Mouse (Mus musculus): ENCODE measurements around the gene Eif4e.
"Not testable (repeated sequence)": the region's sequence is repeated elsewhere in the genome, so short reads cannot be mapped to it uniquely, and the experiment has no call there.

Gene Eif4e

GRCm38 (mm10) chr3:138519218-138519617 is 6.8 kb upstream of the Eif4e start:
- DNase-seq = no peak

GRCm38 (mm10) chr3:138523956-138524355 is 2.0 kb upstream of the Eif4e start:
- no peak for DNase-seq

DNA sequence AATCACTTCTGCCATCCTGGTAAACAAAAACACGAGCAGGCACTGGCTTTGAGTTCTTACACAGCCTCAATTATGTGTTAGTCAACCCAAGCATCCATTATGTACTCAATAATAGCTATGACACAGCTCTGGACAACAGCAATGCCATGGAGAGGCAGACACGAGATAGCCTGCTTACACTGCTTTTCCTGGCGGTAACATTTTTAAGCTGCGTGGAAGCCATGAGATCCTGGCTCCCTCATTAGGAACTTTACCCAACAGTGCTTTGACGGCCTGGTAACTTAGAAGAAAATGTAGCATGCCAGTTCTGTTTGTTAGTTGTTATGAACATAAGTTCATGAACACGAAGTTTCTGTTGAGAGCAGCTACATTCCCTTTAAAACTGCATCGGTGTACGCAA is 485 bp upstream of the Eif4e start:
- DNase-seq = no peak

DNA sequence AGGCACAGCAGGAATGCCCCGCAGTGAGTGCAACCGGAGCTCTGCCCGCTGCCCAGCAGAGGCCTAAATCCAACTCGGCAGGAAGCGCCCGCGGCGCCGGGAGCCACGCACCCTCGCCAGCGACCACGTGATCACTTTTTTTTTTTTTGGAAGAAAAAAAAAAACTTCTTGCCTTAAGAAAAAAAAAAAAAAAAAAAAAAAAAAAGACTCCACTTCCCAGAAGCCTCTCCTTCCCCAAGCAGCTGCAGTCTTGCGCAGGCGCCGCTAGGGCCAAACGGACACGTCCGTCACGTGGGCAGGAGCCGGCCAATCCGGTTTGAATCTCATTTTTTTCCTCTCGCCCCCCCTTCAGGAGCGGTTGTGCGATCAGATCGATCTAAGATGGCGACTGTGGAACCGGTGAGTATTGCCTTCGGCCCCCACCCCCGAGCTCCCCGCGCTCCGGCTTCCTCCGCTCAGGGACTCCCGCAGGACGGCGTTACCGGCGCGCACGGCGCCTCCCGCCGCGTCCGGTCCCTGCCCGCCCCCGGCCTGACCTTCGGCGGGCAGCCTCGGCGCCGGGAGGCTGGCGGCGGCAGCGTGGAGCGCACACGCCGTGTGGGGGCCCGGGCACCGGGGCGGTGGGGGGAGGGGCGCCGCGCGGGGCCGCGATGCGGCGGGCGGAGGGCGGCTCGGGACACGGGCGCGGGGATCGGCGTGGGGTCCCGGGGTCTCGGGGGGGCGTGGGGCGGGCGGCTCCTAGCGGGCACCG is 1.1 kb downstream of the Eif4e start:
- peak; percentile 91 to 95 for DNase-seq

GRCm38 (mm10) chr3:138527667-138528231 is 1.8 kb downstream of the Eif4e start:
- peak; percentile 54 to 64 for DNase-seq

DNA sequence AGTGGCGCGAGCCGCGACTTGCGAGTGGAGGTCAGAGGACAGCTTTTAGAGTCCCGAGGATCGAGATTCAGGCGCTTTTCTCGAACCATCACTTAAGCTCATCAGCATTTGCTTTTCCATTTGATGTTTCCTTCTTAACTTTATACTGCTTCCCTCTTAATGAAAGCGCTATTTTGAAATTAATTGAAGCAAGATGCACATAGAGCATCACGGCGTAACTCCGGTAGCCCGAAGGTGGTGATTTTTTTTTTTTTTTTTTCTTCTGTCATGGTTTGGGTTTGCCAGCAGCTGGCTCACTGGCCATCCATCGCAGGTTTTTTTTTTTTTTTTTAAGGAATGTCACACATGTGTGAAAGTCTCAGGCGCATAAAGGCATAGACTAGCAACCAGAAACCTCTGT is 2.3 kb downstream of the Eif4e start:
- DNase-seq = no peak

- DNase-seq = no peak
Measured at GRCm38 (mm10) chr3:138530578-138531478, 4.8 kb downstream of the Eif4e start.

DNA sequence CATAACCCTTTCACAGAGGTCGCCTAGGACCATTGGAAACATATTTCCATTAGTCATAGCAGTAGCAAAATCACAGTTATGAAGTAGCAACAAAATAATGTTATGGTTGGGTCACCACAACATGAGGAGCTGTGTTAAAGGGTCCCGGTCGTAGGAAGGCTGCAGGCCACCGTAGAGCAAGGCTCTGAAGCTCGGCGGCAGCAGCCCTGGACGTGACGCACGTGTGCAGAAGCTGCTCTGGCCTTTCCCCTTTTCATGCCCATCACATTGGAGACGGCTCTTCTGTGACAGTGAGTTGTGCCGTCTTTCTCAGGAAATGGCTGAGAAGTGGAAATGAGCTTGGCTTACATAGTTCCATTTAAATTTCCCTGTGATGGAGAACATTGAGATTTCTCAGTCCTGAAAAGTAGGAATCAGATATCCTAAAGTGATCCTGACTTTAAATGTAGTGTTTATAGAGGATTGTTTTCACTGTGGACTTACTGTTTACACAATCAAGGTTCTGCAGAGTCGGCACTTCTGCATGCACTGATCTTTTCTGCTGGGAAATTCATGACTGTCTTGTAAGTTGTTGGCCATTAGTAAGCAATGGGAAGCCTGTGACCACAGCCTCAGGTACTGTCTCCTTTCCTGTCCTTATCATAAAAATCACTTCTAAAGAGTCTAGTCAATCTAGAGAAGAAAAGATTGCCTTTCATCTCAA is 5.7 kb downstream of the Eif4e start:
- no peak for DNase-seq

- no peak for DNase-seq
Measured at GRCm38 (mm10) chr3:138532764-138533163, 6.8 kb downstream of the Eif4e start.

DNA sequence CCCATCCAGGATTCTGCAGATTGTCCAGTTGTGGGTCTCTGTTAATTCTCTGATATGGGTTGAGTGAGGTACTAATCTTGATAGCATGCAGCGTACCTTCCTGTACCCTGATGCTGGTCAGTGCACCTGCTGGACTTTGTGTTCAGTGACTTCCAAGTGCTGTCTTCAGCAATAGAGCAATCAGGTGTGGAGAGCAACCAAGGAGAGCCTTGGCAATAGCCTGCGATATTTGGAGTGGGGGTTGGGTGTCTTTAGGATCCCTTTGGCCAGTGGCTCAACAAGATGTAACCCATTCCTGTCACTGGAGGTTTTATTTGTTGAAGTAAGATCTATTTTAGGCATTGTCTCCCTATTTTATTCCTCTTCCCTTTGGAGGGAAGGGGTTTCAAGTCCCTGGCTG is 10.1 kb downstream of the Eif4e start:
- no peak for DNase-seq

- DNase-seq = no peak
Measured at GRCm38 (mm10) chr3:138542621-138543020, 16.6 kb downstream of the Eif4e start.

DNA sequence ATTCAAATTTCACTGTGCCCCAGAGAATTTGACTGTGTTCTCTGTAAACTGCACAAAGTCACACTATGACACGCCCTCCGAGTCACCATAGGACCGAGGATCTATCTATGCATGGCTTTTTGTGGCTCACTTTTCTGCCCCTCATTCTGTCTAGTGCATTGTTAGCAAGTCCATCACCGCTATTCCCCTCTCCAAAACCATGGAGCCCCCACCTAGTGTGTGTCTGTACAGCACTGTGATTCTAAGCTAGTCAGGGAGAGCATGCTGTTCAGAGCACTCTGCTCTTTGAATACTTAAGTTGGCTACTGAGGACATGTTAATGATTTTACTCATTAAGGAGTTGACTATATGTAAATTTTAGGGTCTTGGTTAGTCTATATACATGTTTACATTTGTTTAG is 18.1 kb downstream of the Eif4e start:
- no peak for DNase-seq

- DNase-seq = no peak
Measured at GRCm38 (mm10) chr3:138546678-138547077, 20.7 kb downstream of the Eif4e start.

DNA sequence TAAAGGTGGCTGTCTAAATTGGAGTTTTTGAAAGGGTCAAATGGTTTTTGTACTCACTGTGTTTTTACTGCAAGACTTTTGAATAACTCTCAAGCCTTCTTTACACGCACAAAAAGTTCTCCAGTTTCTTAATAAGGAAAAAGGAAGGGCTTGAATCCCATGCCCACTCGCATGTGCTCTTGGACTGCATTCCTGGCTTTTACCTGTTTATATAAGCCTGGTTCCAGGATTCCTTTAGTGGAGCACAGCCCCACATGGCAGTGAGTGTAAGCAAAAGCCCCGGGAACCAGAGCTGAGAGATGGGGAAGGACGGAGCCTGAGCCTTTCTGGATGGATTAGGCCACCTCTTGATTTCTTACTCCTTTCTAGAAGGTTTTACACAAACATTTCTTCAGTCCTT is 23.1 kb downstream of the Eif4e start:
- DNase-seq = no peak

DNA sequence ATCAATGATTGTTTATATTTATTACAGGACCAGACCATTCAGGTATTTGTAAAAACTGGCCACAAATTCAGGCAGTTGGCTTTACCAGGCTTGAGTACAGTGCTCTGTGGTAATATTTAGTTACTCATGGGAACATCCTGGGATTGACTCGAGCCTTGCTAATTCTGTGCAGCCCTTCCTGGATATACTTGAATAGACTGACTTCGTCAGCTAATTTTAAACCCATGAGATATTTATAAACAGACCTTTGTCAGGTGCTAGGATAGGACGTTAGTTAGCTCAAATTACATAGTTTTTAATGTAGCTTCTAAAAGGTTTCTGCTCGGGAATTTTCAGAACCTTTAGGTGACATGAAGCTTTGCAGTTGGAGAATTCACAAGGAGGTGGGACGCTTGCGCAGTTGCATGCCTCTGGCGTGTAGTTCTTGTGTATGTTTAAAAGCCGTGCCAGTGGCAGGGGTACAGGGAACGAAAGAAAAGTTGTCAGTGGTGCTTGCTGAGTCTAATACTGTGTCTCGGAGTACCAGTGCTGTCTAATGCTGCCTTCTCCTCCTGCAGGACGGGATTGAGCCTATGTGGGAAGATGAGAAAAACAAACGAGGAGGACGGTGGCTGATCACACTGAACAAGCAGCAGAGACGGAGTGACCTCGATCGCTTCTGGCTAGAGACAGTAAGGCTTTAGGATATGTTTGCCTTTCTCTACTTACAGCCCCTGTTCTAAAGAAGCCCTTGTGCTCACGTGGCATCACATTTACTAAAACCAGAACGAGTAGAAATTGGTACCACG is 24.6 kb downstream of the Eif4e start:
- DNase-seq = no peak

- not testable (repeated sequence) for DNase-seq
Measured at GRCm38 (mm10) chr3:138555279-138555678, 29.3 kb downstream of the Eif4e start.

- no peak for DNase-seq
Measured at GRCm38 (mm10) chr3:138558529-138558928, 32.5 kb downstream of the Eif4e start.

DNA sequence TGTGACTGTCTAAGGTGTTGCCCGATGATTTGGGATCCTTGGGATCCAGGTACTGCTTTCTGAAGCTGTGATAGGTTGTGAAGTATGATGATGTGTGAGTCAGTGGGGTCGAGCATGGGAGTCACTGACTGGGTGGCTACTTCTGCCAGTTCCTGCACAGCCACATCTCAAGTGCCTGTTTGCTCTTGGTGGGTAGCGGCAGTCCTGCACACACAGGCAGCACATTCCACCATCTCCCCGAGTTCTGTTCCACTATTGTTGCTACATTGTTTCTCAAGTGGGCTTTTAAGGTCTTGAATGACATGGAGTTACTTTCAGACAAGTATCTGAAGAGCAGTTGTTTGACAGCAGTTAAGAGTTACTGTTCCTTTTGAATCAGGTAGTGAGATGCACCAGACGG is 34.3 kb downstream of the Eif4e start:
- no peak for DNase-seq

GRCm38 (mm10) chr3:138560886-138561285 is 34.9 kb downstream of the Eif4e start:
- DNase-seq = no peak

- no peak for DNase-seq
Measured at GRCm38 (mm10) chr3:138578867-138579266, 52.9 kb downstream of the Eif4e start.

DNA sequence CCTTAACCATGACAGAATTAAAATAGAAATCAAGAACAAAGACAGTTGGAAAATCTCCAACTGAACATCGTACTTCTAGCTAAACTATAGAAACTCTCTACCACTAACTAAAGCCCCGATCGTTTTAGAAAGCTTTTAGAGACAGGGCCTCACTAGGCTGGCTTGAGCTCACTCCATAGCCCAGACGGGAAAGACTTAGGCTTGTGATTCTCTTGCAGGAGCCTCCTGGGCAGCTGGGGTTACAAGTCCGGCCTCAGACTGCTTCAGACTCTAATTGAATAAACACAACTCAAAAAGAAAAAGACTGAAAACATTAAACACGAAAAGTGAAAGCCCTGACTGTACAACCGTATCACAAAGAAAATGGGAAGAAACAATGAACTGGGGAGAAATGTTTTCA is 60.2 kb downstream of the Eif4e start:
- no peak for DNase-seq

GRCm38 (mm10) chr3:138587137-138587536 is 61.2 kb downstream of the Eif4e start:
- DNase-seq = no peak

Data from spleen, adult 18-20 months (tissue).